Mouse (Mus musculus) embryonic fibroblast, embryonic 13.5 days (primary cell): ENCODE data around the gene Fcgr2b. TPM values are rescaled to one million over a fixed set of nuclear protein-coding genes. Genes with fewer than 3 reads are reported as not detected.
"Not testable (repeated sequence)": the region's sequence is repeated elsewhere in the genome, so short reads cannot be mapped to it uniquely, and the experiment has no call there.

Experiments
- H3K27ac ChIP-seq: 2 replicates; pipeline ENCODE4 v1.5.1; 2012; ENCODE audit warnings: low read length, control low read depth, inconsistent platforms; ENCODE audit not compliant: insufficient read depth
- H3K4me1 ChIP-seq: 2 replicates; pipeline ENCODE4 v1.6.1; 2011; ENCODE audit warnings: low read length; ENCODE audit not compliant: control insufficient read depth, insufficient read depth
- H3K4me3 ChIP-seq: 2 replicates; pipeline ENCODE4 v1.5.1; 2011; ENCODE audit warnings: mild to moderate bottlenecking, control low read depth, low read length; ENCODE audit not compliant: insufficient read depth
- CTCF ChIP-seq: IDR thresholded peaks from 2 replicates; pipeline ENCODE4 v1.5.1; 2011; ENCODE audit warnings: mild to moderate bottlenecking, control low read depth, low read length, moderate library complexity, borderline replicate concordance; ENCODE audit not compliant: insufficient read depth
- POLR2A ChIP-seq: IDR thresholded peaks from 2 replicates; pipeline ENCODE4 v1.6.1; 2011; ENCODE audit warnings: low read depth, mild to moderate bottlenecking, control low read depth, low read length, moderate library complexity
- polyA plus RNA-seq: library from polyadenylated mRNA; stranded (reverse); fragments of >200 nt; gene quantifications from 2 replicates; pipeline ENCODE4 v1.2.4, GENCODE M21; 2011; ENCODE audit warnings: low read depth; ENCODE audit not compliant: missing spikeins, insufficient read length

Fcgr2b gene
- polyA plus RNA-seq, 1 experiment, result 0.51 TPM

GRCm38 (mm10) chr1:170962301-170962700 lies 14.0 kb downstream of the Fcgr2b start:
- Histone ChIP-seq H3K27ac (no peak overlapping the region), H3K4me1 (no peaks in the 10 kb centered on the region), H3K4me3 (no peak overlapping the region)
- TF ChIP-seq POLR2A, result no peak
- no peak for TF ChIP-seq CTCF

GRCm38 (mm10) chr1:170961101-170961500 lies 15.2 kb downstream of the Fcgr2b start:
- no peak overlapping the region for H3K27ac ChIP-seq
- TF ChIP-seq POLR2A (no peak), CTCF (no peak)
- H3K4me1 ChIP-seq, result no peaks in the 10 kb centered on the region
- H3K4me3 ChIP-seq, result no peak overlapping the region

GRCm38 (mm10) chr1:170959791-170960190 lies 16.6 kb downstream of the Fcgr2b start:
- TF ChIP-seq CTCF (no peak), POLR2A (no peak)

GRCm38 (mm10) chr1:170958225-170958624 lies 18.1 kb downstream of the Fcgr2b start:
- no peak for TF ChIP-seq CTCF
- no peak for TF ChIP-seq POLR2A
- no peak overlapping the region for H3K4me3 ChIP-seq
- no peaks in the 10 kb centered on the region for H3K4me1 ChIP-seq
- no peak overlapping the region for H3K27ac ChIP-seq

More at GRCm38 (mm10) chr1:170959791-170960190, 16.6 kb downstream of the Fcgr2b start:
- Histone ChIP-seq H3K4me1 (no peaks in the 10 kb centered on the region), H3K4me3 (no peak overlapping the region), H3K27ac (no peak overlapping the region)

- no peak for TF ChIP-seq POLR2A
- TF ChIP-seq CTCF, result no peak
- Histone ChIP-seq H3K27ac (no peak overlapping the region), H3K4me3 (no peak overlapping the region), H3K4me1 (no peaks in the 10 kb centered on the region)
These were observed 23.2 kb downstream of the Fcgr2b start for GRCm38 (mm10) chr1:170953192-170953591.

GRCm38 (mm10) chr1:170950772-170951171 lies 25.6 kb downstream of the Fcgr2b start:
- Histone ChIP-seq H3K27ac (no peak overlapping the region), H3K4me3 (no peak overlapping the region), H3K4me1 (no peaks in the 10 kb centered on the region)
- TF ChIP-seq CTCF (no peak), POLR2A (no peak)

GRCm38 (mm10) chr1:170944908-170945307 lies 31.4 kb downstream of the Fcgr2b start:
- H3K27ac ChIP-seq, H3K4me3 ChIP-seq, H3K4me1 ChIP-seq: not testable (repeated sequence)

- H3K27ac ChIP-seq, H3K4me3 ChIP-seq, H3K4me1 ChIP-seq: not testable (repeated sequence)
These were observed 32.2 kb downstream of the Fcgr2b start for GRCm38 (mm10) chr1:170944151-170944550.

- no peak for TF ChIP-seq CTCF
- TF ChIP-seq POLR2A, result no peak
- no peaks in the 10 kb centered on the region for H3K4me1 ChIP-seq
- H3K4me3 ChIP-seq, result no peak overlapping the region
- no peak overlapping the region for H3K27ac ChIP-seq
These were observed 37.1 kb downstream of the Fcgr2b start for GRCm38 (mm10) chr1:170939255-170939654.

- H3K4me3 ChIP-seq, result no peak overlapping the region
- TF ChIP-seq POLR2A, result no peak
- no peak for TF ChIP-seq CTCF
- no peaks in the 10 kb centered on the region for H3K4me1 ChIP-seq
- no peak overlapping the region for H3K27ac ChIP-seq
These were observed 42.0 kb downstream of the Fcgr2b start for GRCm38 (mm10) chr1:170934383-170934782.

- TF ChIP-seq CTCF (no peak), POLR2A (no peak)
- Histone ChIP-seq H3K4me3 (no peak overlapping the region), H3K4me1 (no peaks in the 10 kb centered on the region), H3K27ac (no peak overlapping the region)
These were observed 42.4 kb downstream of the Fcgr2b start for GRCm38 (mm10) chr1:170933940-170934339.
